Mouse (Mus musculus) left cerebral cortex, adult 2 months (tissue): Measurements from ENCODE around the gene Cd2. TPM values are rescaled to one million over a fixed set of nuclear protein-coding genes. Genes with fewer than 3 reads are reported as not detected.

Experiments used
- DNase-seq, 2 experiments: peaks; one replicate each; pipeline ENCODE4 v3.0.0; 2021 to 2022; ENCODE audit warnings: low spot score in 2 of 2, mixed read lengths in 1 of 2; ENCODE audit errors: extremely low spot score in 1 of 2
- H3K27ac ChIP-seq: fragments of 200-600 bp; 2 replicates; pipeline ENCODE4 v1.8.1; 2022
- H3K4me3 ChIP-seq: fragments of 200-600 bp; 2 replicates; pipeline ENCODE4 v1.8.1; 2022
- CTCF ChIP-seq: fragments of 200-600 bp; IDR thresholded peaks from 2 replicates; pipeline ENCODE4 v1.8.1; 2022; ENCODE audit warnings: antibody characterized with exemption, mild to moderate bottlenecking, moderate library complexity
- intact Hi-C: fragments of 180-260 bp; cut with DNase I; formaldehyde crosslinking; loops from one replicate; pipeline ENCODE4 v1.15.1; 2025
- long read RNA-seq, 2 experiments: library from polyadenylated mRNA; stranded (forward); transcript quantifications; one replicate each; pipeline ENCODE4 v2.0.0; 2021; ENCODE audit warnings: borderline mapping rate in 2 of 2
- total RNA-seq, 2 experiments: library from RNA; stranded (reverse); gene quantifications; 2 replicates each; pipeline ENCODE4 v1.2.3; 2021

The Cd2 gene
- total RNA-seq, result not detected
- long read RNA-seq, experiment 1, result 0 reads
- long read RNA-seq, experiment 2, result 0 reads

DNA sequence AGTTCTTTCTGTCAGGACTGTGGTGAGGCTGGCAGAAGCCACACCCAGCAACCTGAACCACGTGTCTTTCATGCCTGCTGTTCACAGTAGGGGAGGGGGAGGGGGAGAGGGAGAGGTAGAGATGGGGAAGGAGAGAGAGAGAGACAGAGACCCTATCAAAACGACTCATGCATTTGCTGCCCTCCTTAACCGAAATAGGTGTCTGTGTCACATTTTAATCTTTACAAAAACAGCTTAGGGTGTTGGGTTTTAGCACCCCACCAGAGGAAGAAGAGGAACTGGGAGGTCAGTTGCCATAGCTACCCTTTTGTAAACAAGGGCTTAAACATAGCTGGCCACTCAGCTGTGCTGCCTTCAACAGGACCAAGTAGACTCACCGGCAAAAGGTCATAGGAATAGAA lies at the start of gene Cd2:
Cd2 (minus strand) TSS at position 29 of the 401 bp plus-strand sequence.
- no peak within 1 kb of the TSS for H3K4me3 ChIP-seq
- no peak for TF ChIP-seq CTCF
- no peak for DNase-seq
- no peak within 1 kb of the TSS for H3K27ac ChIP-seq
- intact Hi-C loops, result no loop called here

DNA sequence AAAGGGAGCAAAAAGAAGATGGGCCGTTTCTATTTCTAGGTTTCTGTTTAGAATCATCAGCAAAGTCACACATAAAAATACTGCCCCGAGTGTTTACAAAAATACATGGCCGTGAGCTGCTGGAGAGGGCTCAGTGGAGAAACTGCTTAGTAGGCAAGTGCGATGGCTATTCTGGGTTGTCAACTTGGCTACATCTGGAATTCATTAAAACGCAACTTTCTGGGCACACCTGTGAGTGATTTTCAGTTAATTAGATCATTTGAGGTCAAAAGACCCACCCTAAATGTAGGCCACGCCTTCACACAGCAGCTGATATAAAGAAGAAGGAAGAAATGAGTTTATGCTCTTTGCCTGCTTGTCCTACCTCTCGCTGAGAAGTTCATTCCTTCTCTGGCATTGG lies 40.9 kb upstream of the Cd2 start:
- Histone ChIP-seq H3K4me3 (no peak overlapping the region), H3K27ac (no peak overlapping the region)
- intact Hi-C loops, result no loop called here
- no peak for DNase-seq
- TF ChIP-seq CTCF, result no peak

DNA sequence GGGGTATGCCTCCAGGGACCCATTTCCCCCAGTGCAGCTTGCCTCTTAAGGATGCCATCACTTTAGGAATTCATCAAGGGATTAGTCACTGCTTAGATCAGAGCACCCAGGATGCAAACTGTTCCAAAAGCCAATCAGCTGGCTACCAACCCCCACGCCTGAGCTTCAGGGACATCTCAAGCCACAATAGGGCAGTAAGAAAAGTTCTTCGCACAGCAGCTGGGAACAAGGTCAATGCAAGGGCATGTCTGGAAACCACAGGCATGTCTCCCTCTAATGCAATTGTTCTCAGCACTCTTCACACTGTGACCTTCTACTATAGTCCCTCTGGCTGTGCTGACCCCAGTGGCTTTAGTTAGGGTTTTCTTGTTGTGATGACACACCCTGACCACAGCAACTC lies 39.5 kb upstream of the Cd2 start:
- intact Hi-C loops, result no loop called here
- TF ChIP-seq CTCF, result no peak

GRCm38 (mm10) chr3:101322437-101322836 lies 34.7 kb upstream of the Cd2 start:
- Histone ChIP-seq H3K4me3 (no peak overlapping the region), H3K27ac (no peak overlapping the region)
- TF ChIP-seq CTCF, result no peak
- DNase-seq, result no peak
- intact Hi-C loops, result no loop called here

More for the DNA sequence above, 39.5 kb upstream of the Cd2 start:
- Histone ChIP-seq H3K4me3 (no peak overlapping the region), H3K27ac (no peak overlapping the region)
- DNase-seq, result no peak

GRCm38 (mm10) chr3:101320874-101321273 lies 33.1 kb upstream of the Cd2 start:
- intact Hi-C loops, result no loop called here
- no peak for TF ChIP-seq CTCF
- no peak for DNase-seq
- H3K4me3 ChIP-seq, result no peak overlapping the region
- no peak overlapping the region for H3K27ac ChIP-seq

GRCm38 (mm10) chr3:101318516-101319170 lies 30.9 kb upstream of the Cd2 start:
- TF ChIP-seq CTCF, result no peak
- Histone ChIP-seq H3K4me3 (no peak overlapping the region), H3K27ac (no peak overlapping the region)
- intact Hi-C loops, result no loop called here
- DNase-seq, result no peak

GRCm38 (mm10) chr3:101318115-101318514 lies 30.4 kb upstream of the Cd2 start:
- H3K4me3 ChIP-seq, result no peak overlapping the region
- no peak for DNase-seq
- intact Hi-C loops, result no loop called here
- H3K27ac ChIP-seq, result no peak overlapping the region
- peak; percentile 47 for TF ChIP-seq CTCF

DNA sequence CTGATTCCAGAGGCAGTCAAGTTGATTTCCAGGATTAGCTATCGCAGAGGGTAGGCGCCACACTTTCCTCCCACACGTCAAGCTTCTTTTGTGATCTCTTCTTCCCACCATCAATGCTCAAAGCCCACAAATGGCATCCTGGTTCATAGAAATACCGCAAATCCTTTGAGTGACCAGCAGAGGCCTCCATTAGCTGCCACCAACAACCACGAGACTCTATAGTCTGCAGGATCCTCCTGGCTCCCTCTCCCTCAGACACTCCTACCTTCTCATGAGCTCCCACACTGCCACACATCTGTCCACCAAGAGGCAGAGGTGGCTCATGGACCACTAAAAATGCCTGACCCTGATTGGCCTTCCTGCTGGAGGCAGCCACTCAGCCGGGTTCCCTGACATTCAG lies 27.2 kb upstream of the Cd2 start:
- DNase-seq, result no peak
- intact Hi-C loops, result no loop called here
- no peak; the same call in 1 of the 2 replicates for TF ChIP-seq CTCF
- H3K4me3 ChIP-seq, result no peak overlapping the region
- no peak overlapping the region for H3K27ac ChIP-seq

- no peak overlapping the region for H3K27ac ChIP-seq
- no peak overlapping the region for H3K4me3 ChIP-seq
- no peak for TF ChIP-seq CTCF
- intact Hi-C loops, result no loop called here
- no peak for DNase-seq
These were observed 25.7 kb upstream of the Cd2 start for GRCm38 (mm10) chr3:101313266-101314051.

- DNase-seq, result no peak
- no peak overlapping the region for H3K4me3 ChIP-seq
- H3K27ac ChIP-seq, result no peak overlapping the region
- no peak for TF ChIP-seq CTCF
- intact Hi-C loops, result no loop called here
These were observed 23.2 kb upstream of the Cd2 start for GRCm38 (mm10) chr3:101310977-101311376.

DNA sequence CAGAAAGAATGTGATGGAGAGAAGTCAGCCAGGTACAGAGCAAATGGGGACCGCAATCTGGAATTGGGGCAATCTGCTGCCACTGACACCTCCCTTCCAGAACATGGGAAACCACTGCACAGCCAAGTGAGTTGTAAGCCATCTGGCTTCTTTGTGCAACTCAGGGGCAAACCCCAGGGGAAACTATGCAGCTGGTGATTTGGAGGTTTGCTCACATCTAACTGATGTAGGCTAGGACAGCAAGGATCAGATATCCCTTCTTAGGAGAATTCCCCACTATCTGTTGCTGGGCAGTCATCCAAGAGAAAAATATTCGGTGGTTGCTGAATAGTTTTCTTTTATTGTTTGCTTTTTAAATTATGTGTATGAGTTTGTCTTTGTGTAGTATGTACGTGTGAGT lies 21.9 kb upstream of the Cd2 start:
- Histone ChIP-seq H3K27ac (no peak overlapping the region), H3K4me3 (no peak overlapping the region)
- no peak for TF ChIP-seq CTCF
- no peak for DNase-seq
- intact Hi-C loops, result loop anchor here (5.0 kb wide), 1 partner anchor 503 kb away; no protein-coding TSS in a partner anchor

DNA sequence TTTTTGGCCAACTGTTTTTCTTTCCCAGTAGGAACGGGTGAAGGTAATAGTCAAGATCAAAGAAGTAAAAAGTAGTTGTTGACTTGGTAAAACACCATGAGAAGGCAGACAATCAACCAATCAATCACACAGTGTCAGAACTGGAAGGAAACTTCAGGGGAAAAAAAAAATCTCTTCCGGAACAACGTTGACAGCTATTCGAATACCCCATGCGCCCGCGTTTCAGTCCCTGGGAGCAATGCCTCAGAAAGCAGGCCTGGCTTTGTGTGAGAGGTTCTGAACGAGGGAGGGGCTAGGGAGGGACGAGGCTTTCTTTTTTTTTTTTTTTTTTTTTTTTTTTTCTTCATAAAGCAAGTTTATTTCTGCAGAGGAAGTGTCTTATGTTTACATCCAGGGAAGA lies 18.4 kb upstream of the Cd2 start:
- H3K4me3 ChIP-seq, result no peak overlapping the region
- no peak for DNase-seq
- no peak for TF ChIP-seq CTCF
- no peak overlapping the region for H3K27ac ChIP-seq
- intact Hi-C loops, result loop anchor here (5.0 kb wide), 1 partner anchor 506 kb away; no protein-coding TSS in a partner anchor
